9 mouse cellular contexts compared by ENCODE assay signal in the genomic region with DNA sequence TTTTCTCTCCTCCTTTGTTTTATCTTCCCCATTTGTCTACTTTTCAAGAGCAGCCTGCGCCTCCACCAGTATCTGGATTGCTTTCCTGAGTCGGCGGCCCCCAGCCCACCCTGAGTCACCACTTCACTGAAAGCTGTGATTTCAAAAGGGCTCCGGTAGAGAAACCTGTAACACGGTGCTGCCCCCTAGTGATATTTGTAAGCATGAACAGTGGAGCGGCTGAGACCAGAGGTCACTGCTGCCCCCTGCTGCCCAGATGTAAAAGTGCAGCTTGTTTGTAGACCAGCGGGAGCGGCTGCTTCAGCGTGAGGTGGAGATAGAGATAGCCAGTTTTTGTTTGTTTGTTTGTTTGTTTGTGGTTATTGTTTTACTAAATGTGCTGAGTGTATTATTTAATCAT. TPM values are rescaled to one million over a fixed set of nuclear protein-coding genes. Genes with fewer than 3 reads are reported as not detected.
DNase-seq lines count a peak whose midpoint lies in the region; ATAC-seq and TF ChIP-seq lines count a peak whose summit lies in the region.
"Had no signal": no experiment of that assay in that cellular context is flagged by ENCODE, and none has a peak within 500 bp of the region (broad histone marks: within the 10 kb centered on the region; RNA-seq: fewer than 3 reads in every experiment).

No protein-coding gene starts in this region.

- no peak for TF ChIP-seq POLR2A in liver, adult 2 months (IDR thresholded peaks at IDR 0.05; ENCODE audit: extremely low read depth, insufficient read depth, low read length)

- TF ChIP-seq CTCF in gastrocnemius, adult 2 months (IDR thresholded peaks at IDR 0.05), result peak; percentile 99
- peak; percentile 99 for TF ChIP-seq CTCF in liver, adult 2 months (IDR thresholded peaks at IDR 0.05; ENCODE audit: low read depth, low read length)

- H3K27ac ChIP-seq in liver, embryonic 12.5 days, result no peak overlapping the region
- H3K27ac ChIP-seq in gastrocnemius, adult 2 months, result no peak overlapping the region
- H3K27ac ChIP-seq in liver, adult 2 months (replicated peaks; ENCODE audit: insufficient read depth, low read depth, low read length), result no peak overlapping the region
- H3K27ac ChIP-seq: embryonic facial prominence, embryonic 13.5 days had no signal

- intact Hi-C loops in gastrocnemius, adult 2 months (cut with DNase I), result loop anchor here (10.0 kb wide), 1 partner anchor 53 kb away; no protein-coding TSS in a partner anchor

- no peaks in the 10 kb centered on the region for H3K79me2 ChIP-seq in liver, adult 2 months (ENCODE audit: control insufficient read depth, insufficient read depth, low read length)

- no peaks in the 10 kb centered on the region for H3K4me1 ChIP-seq in liver, embryonic 12.5 days
- H3K4me1 ChIP-seq in liver, adult 2 months (ENCODE audit: control insufficient read depth, insufficient read depth, low read length), result peaks cover 3% of the 10 kb centered on the region
- H3K4me1 ChIP-seq: embryonic facial prominence, embryonic 13.5 days had no signal

- H3K9me3 ChIP-seq in liver, embryonic 12.5 days (replicated peaks), result no peaks in the 10 kb centered on the region
- H3K9me3 ChIP-seq: embryonic facial prominence, embryonic 13.5 days had no signal

- H3K36me3 ChIP-seq in liver, embryonic 12.5 days, result no peaks in the 10 kb centered on the region
- H3K36me3 ChIP-seq in liver, adult 2 months (ENCODE audit: control insufficient read depth, insufficient read depth, low read length), result no peaks in the 10 kb centered on the region
- no peaks in the 10 kb centered on the region for H3K36me3 ChIP-seq in splenic B cell, adult 2 months (ENCODE audit: control insufficient read depth, insufficient read depth, low read length, poor library complexity, severe bottlenecking)
- H3K36me3 ChIP-seq: embryonic facial prominence, embryonic 13.5 days had no signal

- no peak for ATAC-seq in liver, embryonic 12.5 days

- H3K9ac ChIP-seq in liver, embryonic 12.5 days, result no peak overlapping the region
- no peak overlapping the region for H3K9ac ChIP-seq in liver, adult 2 months (ENCODE audit: low read depth, low read length)
- H3K9ac ChIP-seq: embryonic facial prominence, embryonic 13.5 days had no signal

- H3K4me3 ChIP-seq in liver, embryonic 12.5 days, result no peak overlapping the region
- H3K4me3 ChIP-seq in gastrocnemius, adult 2 months, result no peak overlapping the region
- no peak overlapping the region for H3K4me3 ChIP-seq in liver, adult 2 months (ENCODE audit: insufficient read depth, low read depth, low read length)
- H3K4me3 ChIP-seq: embryonic facial prominence, embryonic 13.5 days had no signal

- WGBS in liver, embryonic 12.5 days (ENCODE audit: insufficient replicate concordance), result 21% methylated on average over 9 of the region's 9 CpGs
- 20% methylated on average over 9 of the region's 9 CpGs for WGBS in liver, adult 2 months

- H3K4me2 ChIP-seq in liver, embryonic 12.5 days, result no peak overlapping the region
- H3K4me2 ChIP-seq: embryonic facial prominence, embryonic 13.5 days had no signal

- DNase-seq in liver, result peak; percentile 69
- peak; percentile 83 for DNase-seq in cerebellum, adult 9-11 months
- DNase-seq in gastrocnemius, adult 2 months, result peak; percentile 79
- peak; percentile 83 for DNase-seq in kidney, adult 9 months
- DNase-seq in liver, adult 2 months (ENCODE audit: extremely low read depth, low read depth, low spot score), result peak; percentile 59
- peak; percentile 77 to 81 for DNase-seq in natural killer cell, adult 2 months (ENCODE audit: low spot score in 2 of 2)
- peak; percentile 88 for DNase-seq in splenic B cell, adult 2 months (ENCODE audit: low read depth, low spot score)

- 0 out of 2 replicates have a peak, but pooled peaks cover 3% of the 10 kb centered on the region for H3K27me3 ChIP-seq in liver, embryonic 12.5 days (replicated peaks)
- no peaks in the 10 kb centered on the region for H3K27me3 ChIP-seq in liver, adult 2 months (ENCODE audit: control insufficient read depth, insufficient read depth, low read length)
- no peaks in the 10 kb centered on the region for H3K27me3 ChIP-seq in splenic B cell, adult 2 months (ENCODE audit: control insufficient read depth, insufficient read depth, low read length, poor library complexity, severe bottlenecking)

RNA-seq across cellular contexts. Expression of a gene that starts 15.4 kb away (rescaled TPM):
- not detected in 2 replicates for polyA plus RNA-seq in liver, embryonic 12.5 days (2016; fragmentation: Nextera tagmentation; extraction: Ambion mirVana)
- not detected for total RNA-seq in gastrocnemius, adult 2 months (2021)
- not detected in 2 replicates for total RNA-seq in liver, adult 2 months (2014; rRNA removed)
- not detected in 2 replicates for polyA plus RNA-seq in liver, adult 2 months (2012; rRNA removed)
- polyA plus RNA-seq: embryonic facial prominence, embryonic 13.5 days had no signal

RNA-seq across cellular contexts. Expression of a gene that starts 17.4 kb away (rescaled TPM):
- polyA plus RNA-seq in liver, embryonic 12.5 days (2016; fragmentation: Nextera tagmentation; extraction: Ambion mirVana), result 0.14 and 0.15 TPM in 2 replicates
- total RNA-seq in gastrocnemius, adult 2 months (2021), result 1 to 10 TPM in 1 of 2 experiments, under 1 TPM in 1; 0.87 to 1.8 TPM
- total RNA-seq in liver, adult 2 months (2014; rRNA removed), result 0.07 and 0.09 TPM in 2 replicates
- 0.21 and 0.23 TPM in 2 replicates for polyA plus RNA-seq in liver, adult 2 months (2012; rRNA removed)
